Mouse (Mus musculus): ENCODE data around the gene Rnf17. TPM values are rescaled to one million over a fixed set of nuclear protein-coding genes. Genes with fewer than 3 reads are reported as not detected.

Gene Rnf17
- polyA plus RNA-seq, 1 experiment, result not detected

DNA sequence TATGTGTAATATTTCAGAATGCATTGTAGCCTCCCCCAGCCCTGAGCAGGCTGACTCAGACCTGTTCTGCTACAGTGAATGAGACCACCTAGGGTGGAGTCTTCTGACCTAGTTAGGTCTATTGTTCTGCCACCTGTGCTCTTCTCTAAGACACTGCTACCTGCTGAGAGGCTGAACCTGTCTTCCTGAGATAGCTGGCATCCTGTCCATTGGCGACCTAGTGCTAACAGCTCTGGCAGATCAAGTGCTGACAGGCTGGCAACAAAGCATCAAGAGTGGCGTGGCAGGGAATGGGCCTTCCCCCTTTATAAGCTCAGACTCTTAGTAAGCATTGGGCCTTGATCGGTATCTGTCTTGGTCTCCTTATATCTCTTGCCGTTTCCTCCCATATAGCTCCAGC is 148.6 kb downstream of the Rnf17 start:
- H3K4me1 ChIP-seq (ENCODE audit: control insufficient read depth, insufficient read depth, low read length), result no peaks in the 10 kb centered on the region
- WGBS, result 91% methylated on average over 4 of the region's 4 CpGs
- H3K27ac ChIP-seq (ENCODE audit: insufficient read depth, low read depth, low read length), result no peak overlapping the region
- H3K4me3 ChIP-seq (ENCODE audit: insufficient read depth, low read depth, low read length), result no peak overlapping the region
- TF ChIP-seq POLR2A (IDR thresholded peaks at IDR 0.05; ENCODE audit: insufficient read depth, low read depth, low read length) (no peak), CTCF (IDR thresholded peaks at IDR 0.05; ENCODE audit: insufficient read depth, low read depth, low read length) (no peak)

GRCm38 (mm10) chr14:56552924-56553323 is 150.5 kb downstream of the Rnf17 start:
- no peaks in the 10 kb centered on the region for H3K4me1 ChIP-seq (ENCODE audit: control insufficient read depth, insufficient read depth, low read length)
- H3K4me3 ChIP-seq (ENCODE audit: insufficient read depth, low read depth, low read length), result no peak overlapping the region
- no peak overlapping the region for H3K27ac ChIP-seq (ENCODE audit: insufficient read depth, low read depth, low read length)
- TF ChIP-seq POLR2A (IDR thresholded peaks at IDR 0.05; ENCODE audit: insufficient read depth, low read depth, low read length), result no peak
- no peak for TF ChIP-seq CTCF (IDR thresholded peaks at IDR 0.05; ENCODE audit: insufficient read depth, low read depth, low read length)
- 94% methylated on average over 6 of the region's 6 CpGs for WGBS

DNA sequence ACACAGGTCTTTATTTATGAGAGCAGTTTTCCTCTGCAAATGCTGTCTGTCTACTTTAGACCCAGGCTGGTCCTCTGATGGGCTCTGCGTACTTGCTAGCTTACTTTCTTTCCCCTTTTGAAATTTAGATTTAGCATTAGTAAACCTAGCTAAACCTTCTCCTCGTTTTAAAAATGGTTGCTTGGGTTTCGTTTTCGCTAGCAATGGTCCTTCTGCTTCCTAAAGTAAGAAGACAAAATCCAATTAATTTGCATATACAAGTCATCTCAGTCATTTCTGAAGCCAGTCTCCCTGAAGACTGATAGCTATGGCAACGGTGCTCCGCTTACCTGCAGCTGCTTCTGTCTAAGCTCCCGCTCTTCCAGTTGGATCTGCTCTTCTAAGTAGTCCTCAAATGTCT is 150.9 kb downstream of the Rnf17 start:
- TF ChIP-seq CTCF (IDR thresholded peaks at IDR 0.05; ENCODE audit: insufficient read depth, low read depth, low read length) (no peak), POLR2A (IDR thresholded peaks at IDR 0.05; ENCODE audit: insufficient read depth, low read depth, low read length) (no peak)
- Histone ChIP-seq H3K4me1 (ENCODE audit: control insufficient read depth, insufficient read depth, low read length) (no peaks in the 10 kb centered on the region), H3K27ac (ENCODE audit: insufficient read depth, low read depth, low read length) (no peak overlapping the region), H3K4me3 (ENCODE audit: insufficient read depth, low read depth, low read length) (no peak overlapping the region)
- WGBS, result 95% methylated on average over 7 of the region's 7 CpGs

- WGBS, result 95% methylated on average over 2 of the region's 2 CpGs
Observed at GRCm38 (mm10) chr14:56554716-56555115, 152.3 kb downstream of the Rnf17 start.

DNA sequence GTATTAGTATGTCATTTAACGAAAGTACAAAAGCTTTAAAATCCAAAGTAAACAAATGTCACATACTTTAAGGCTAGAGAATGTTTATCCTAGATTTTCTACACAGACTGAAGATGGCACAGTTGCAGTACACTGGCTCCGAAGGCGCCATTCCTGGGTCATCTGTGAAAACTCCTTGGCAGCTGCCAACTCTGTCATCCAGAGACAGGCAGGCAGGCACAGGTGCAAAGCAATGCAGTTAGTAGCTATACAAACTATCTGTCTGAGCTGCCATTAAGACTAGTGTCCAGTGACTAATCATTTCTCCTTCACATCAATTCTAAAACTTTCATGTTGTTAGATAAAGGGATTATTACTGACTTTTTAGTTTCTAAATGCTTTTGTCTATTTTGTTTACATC is 156.8 kb downstream of the Rnf17 start:
- WGBS, result 96% methylated on average over 3 of the region's 3 CpGs
- TF ChIP-seq CTCF (IDR thresholded peaks at IDR 0.05; ENCODE audit: insufficient read depth, low read depth, low read length) (no peak), POLR2A (IDR thresholded peaks at IDR 0.05; ENCODE audit: insufficient read depth, low read depth, low read length) (no peak)
- H3K4me3 ChIP-seq (ENCODE audit: insufficient read depth, low read depth, low read length), result no peak overlapping the region

More at GRCm38 (mm10) chr14:56554716-56555115, 152.3 kb downstream of the Rnf17 start:
- no peak overlapping the region for H3K27ac ChIP-seq (ENCODE audit: insufficient read depth, low read depth, low read length)
- H3K4me1 ChIP-seq (ENCODE audit: control insufficient read depth, insufficient read depth, low read length), result no peaks in the 10 kb centered on the region
- no peak overlapping the region for H3K4me3 ChIP-seq (ENCODE audit: insufficient read depth, low read depth, low read length)
- TF ChIP-seq POLR2A (IDR thresholded peaks at IDR 0.05; ENCODE audit: insufficient read depth, low read depth, low read length) (no peak), CTCF (IDR thresholded peaks at IDR 0.05; ENCODE audit: insufficient read depth, low read depth, low read length) (no peak)

GRCm38 (mm10) chr14:56567476-56567875 is 165.1 kb downstream of the Rnf17 start:
- 74% methylated on average over 7 of the region's 7 CpGs for WGBS
- H3K27ac ChIP-seq (ENCODE audit: insufficient read depth, low read depth, low read length), result no peak overlapping the region
- TF ChIP-seq CTCF (IDR thresholded peaks at IDR 0.05; ENCODE audit: insufficient read depth, low read depth, low read length) (no peak), POLR2A (IDR thresholded peaks at IDR 0.05; ENCODE audit: insufficient read depth, low read depth, low read length) (no peak)
- no peak overlapping the region for H3K4me3 ChIP-seq (ENCODE audit: insufficient read depth, low read depth, low read length)
- no peaks in the 10 kb centered on the region for H3K4me1 ChIP-seq (ENCODE audit: control insufficient read depth, insufficient read depth, low read length)

More for the DNA sequence above, 156.8 kb downstream of the Rnf17 start:
- H3K27ac ChIP-seq (ENCODE audit: insufficient read depth, low read depth, low read length), result no peak overlapping the region
- H3K4me1 ChIP-seq (ENCODE audit: control insufficient read depth, insufficient read depth, low read length), result no peaks in the 10 kb centered on the region

- WGBS, result 95% methylated on average over 4 of the region's 4 CpGs
- H3K4me1 ChIP-seq (ENCODE audit: control insufficient read depth, insufficient read depth, low read length), result no peaks in the 10 kb centered on the region
- H3K4me3 ChIP-seq (ENCODE audit: insufficient read depth, low read depth, low read length), result no peak overlapping the region
- no peak overlapping the region for H3K27ac ChIP-seq (ENCODE audit: insufficient read depth, low read depth, low read length)
- no peak for TF ChIP-seq CTCF (IDR thresholded peaks at IDR 0.05; ENCODE audit: insufficient read depth, low read depth, low read length)
- no peak for TF ChIP-seq POLR2A (IDR thresholded peaks at IDR 0.05; ENCODE audit: insufficient read depth, low read depth, low read length)
Observed at GRCm38 (mm10) chr14:56569041-56569440, 166.7 kb downstream of the Rnf17 start.

DNA sequence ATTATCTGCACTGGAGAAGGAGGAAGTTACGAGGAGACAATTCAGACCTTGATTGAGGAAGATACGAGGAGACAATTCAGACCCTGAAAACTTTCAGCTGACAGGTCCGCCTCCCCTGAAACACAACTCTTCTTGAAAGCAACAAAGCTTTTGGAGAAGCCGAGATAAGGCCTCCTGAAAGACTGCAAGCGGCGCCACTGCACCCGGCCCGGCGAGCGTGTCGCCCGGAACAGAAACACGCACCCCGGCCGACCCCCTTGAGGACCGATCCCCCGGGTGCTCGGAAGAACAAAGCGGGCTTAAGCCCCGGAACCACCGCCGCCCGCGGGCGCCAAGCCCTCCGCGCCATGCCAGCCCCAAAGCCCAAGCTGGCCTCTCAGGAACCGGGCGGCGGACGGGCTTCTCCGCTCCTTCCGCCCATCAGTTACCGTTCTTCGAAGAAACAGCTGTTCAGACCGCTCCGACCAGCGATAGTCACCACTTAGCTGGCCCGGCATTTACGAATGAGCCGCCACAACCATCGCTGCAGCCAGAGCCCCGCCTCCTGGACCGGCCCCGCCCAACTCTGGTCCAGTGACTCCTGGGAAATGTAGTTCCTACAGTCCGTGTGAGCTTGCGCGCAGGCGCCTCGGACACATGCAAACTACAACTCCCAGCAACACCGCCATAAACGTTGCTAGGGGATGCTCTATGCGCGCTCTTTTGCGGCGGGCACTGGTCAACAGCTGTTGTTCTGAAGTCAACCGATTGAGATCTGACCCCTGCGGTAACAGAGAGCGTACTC is 169.1 kb downstream of the Rnf17 start:
- H3K4me3 ChIP-seq (ENCODE audit: insufficient read depth, low read depth, low read length), result peak overlapping the region; percentile 58
- peak; percentile 69; the same call in 1 of the 2 replicates for TF ChIP-seq POLR2A (IDR thresholded peaks at IDR 0.05; ENCODE audit: insufficient read depth, low read depth, low read length)
- no peak for TF ChIP-seq CTCF (IDR thresholded peaks at IDR 0.05; ENCODE audit: insufficient read depth, low read depth, low read length)
- no peaks in the 10 kb centered on the region for H3K4me1 ChIP-seq (ENCODE audit: control insufficient read depth, insufficient read depth, low read length)
- under 1% methylated on average over 59 of the region's 59 CpGs for WGBS
- 0 out of 2 replicates have a peak overlapping the region, but pooled peaks have one; percentile 49 for H3K27ac ChIP-seq (ENCODE audit: insufficient read depth, low read depth, low read length)

GRCm38 (mm10) chr14:56572546-56572945 is 170.2 kb downstream of the Rnf17 start:
- TF ChIP-seq CTCF (IDR thresholded peaks at IDR 0.05; ENCODE audit: insufficient read depth, low read depth, low read length), result no peak
- TF ChIP-seq POLR2A (IDR thresholded peaks at IDR 0.05; ENCODE audit: insufficient read depth, low read depth, low read length), result no peak
- Histone ChIP-seq H3K4me3 (ENCODE audit: insufficient read depth, low read depth, low read length) (no peak overlapping the region), H3K4me1 (ENCODE audit: control insufficient read depth, insufficient read depth, low read length) (no peaks in the 10 kb centered on the region), H3K27ac (ENCODE audit: insufficient read depth, low read depth, low read length) (no peak overlapping the region)
- 73% methylated on average over 2 of the region's 2 CpGs for WGBS

Other genes starting within 250 kb of the Rnf17 start
- not detected in 2 replicates for gene Gzmg, start 243.0 kb upstream of the Rnf17 start, polyA plus RNA-seq (2012; ENCODE audit: insufficient read depth, insufficient read length, low replicate concordance, missing spikeins)
- gene Gzmn, start 228.0 kb upstream of the Rnf17 start, polyA plus RNA-seq (2012; ENCODE audit: insufficient read depth, insufficient read length, low replicate concordance, missing spikeins), result not detected in 2 replicates
- not detected in 2 replicates for gene Gzmf, start 191.2 kb upstream of the Rnf17 start, polyA plus RNA-seq (2012; ENCODE audit: insufficient read depth, insufficient read length, low replicate concordance, missing spikeins)
- not detected in 2 replicates for gene Gzmc, start 167.9 kb upstream of the Rnf17 start, polyA plus RNA-seq (2012; ENCODE audit: insufficient read depth, insufficient read length, low replicate concordance, missing spikeins)
- gene Gzmb, start 140.3 kb upstream of the Rnf17 start, polyA plus RNA-seq (2012; ENCODE audit: insufficient read depth, insufficient read length, low replicate concordance, missing spikeins), result not detected in 2 replicates
- gene Atp12a, start 37.5 kb upstream of the Rnf17 start, polyA plus RNA-seq (2012; ENCODE audit: insufficient read depth, insufficient read length, low replicate concordance, missing spikeins), result not detected in 2 replicates
- gene Cenpj, start 172.8 kb downstream of the Rnf17 start, polyA plus RNA-seq (2012; ENCODE audit: insufficient read depth, insufficient read length, low replicate concordance, missing spikeins), result not detected in 2 replicates
- 71.6 TPM in 1 of 2 replicates, not detected in the other for gene Parp4, start 173.0 kb downstream of the Rnf17 start, polyA plus RNA-seq (2012; ENCODE audit: insufficient read depth, insufficient read length, low replicate concordance, missing spikeins)